Mouse (Mus musculus): ENCODE measurements at regions not wholly inside any gene's neighbourhood (a gene's known extent, or its start where the extent isn't known, plus 50 kb on each side); places are given as distances from the start of the nearest gene placed in this dataset.

GRCm38 (mm10) chr4:4971800-4972319 is 178.7 kb upstream of the Impad1 start:
- WGBS = 59% methylated on average over 2 of the region's 2 CpGs
- Histone ChIP-seq H3K9ac (replicated peaks; ENCODE audit: low read length, poor library complexity, severe bottlenecking) (no peak overlapping the region), H3K27ac (ENCODE audit: low read depth, low read length) (no peak overlapping the region), H3K4me1 (ENCODE audit: insufficient read depth, low read length) (no peaks in the 10 kb centered on the region), H3K4me2 (ENCODE audit: low read depth, low read length, poor library complexity, severe bottlenecking) (no peak overlapping the region), H3K9me3 (ENCODE audit: low read length) (no peaks in the 10 kb centered on the region), H3K27me3 (ENCODE audit: insufficient read depth, low read length) (no peaks in the 10 kb centered on the region), H3K36me3 (ENCODE audit: insufficient read depth, low read length) (no peaks in the 10 kb centered on the region), H3K4me3 (ENCODE audit: low read depth, low read length) (no peak overlapping the region)
- ATAC-seq (ENCODE audit: low FRiP score) = no peak
- peak; percentile 21 for DNase-seq (ENCODE audit: low spot score)
- TF ChIP-seq CTCF (IDR thresholded peaks at IDR 0.05) = no peak

- Histone ChIP-seq H3K9ac (replicated peaks; ENCODE audit: low read length, poor library complexity, severe bottlenecking) (no peak overlapping the region), H3K4me1 (ENCODE audit: insufficient read depth, low read length) (no peaks in the 10 kb centered on the region), H3K27ac (ENCODE audit: low read depth, low read length) (no peak overlapping the region), H3K4me3 (ENCODE audit: low read depth, low read length) (no peak overlapping the region), H3K4me2 (ENCODE audit: low read depth, low read length, poor library complexity, severe bottlenecking) (no peak overlapping the region), H3K27me3 (ENCODE audit: insufficient read depth, low read length) (no peaks in the 10 kb centered on the region), H3K36me3 (ENCODE audit: insufficient read depth, low read length) (no peaks in the 10 kb centered on the region), H3K9me3 (ENCODE audit: low read length) (no peaks in the 10 kb centered on the region)
- 34% methylated on average over 1 of the region's 1 CpGs for WGBS
- TF ChIP-seq CTCF (IDR thresholded peaks at IDR 0.05) = no peak
- peak; percentile 4 for DNase-seq (ENCODE audit: low spot score)
- no peak for ATAC-seq (ENCODE audit: low FRiP score)
Observed at GRCm38 (mm10) chr4:4948956-4949355, 155.8 kb upstream of the Impad1 start.

- ATAC-seq (ENCODE audit: low FRiP score) = no peak
- Histone ChIP-seq H3K27me3 (ENCODE audit: insufficient read depth, low read length) (no peaks in the 10 kb centered on the region), H3K27ac (ENCODE audit: low read depth, low read length) (no peak overlapping the region), H3K4me2 (ENCODE audit: low read depth, low read length, poor library complexity, severe bottlenecking) (no peak overlapping the region), H3K9me3 (ENCODE audit: low read length) (no peaks in the 10 kb centered on the region), H3K4me3 (ENCODE audit: low read depth, low read length) (no peak overlapping the region), H3K36me3 (ENCODE audit: insufficient read depth, low read length) (no peaks in the 10 kb centered on the region), H3K9ac (replicated peaks; ENCODE audit: low read length, poor library complexity, severe bottlenecking) (no peak overlapping the region), H3K4me1 (ENCODE audit: insufficient read depth, low read length) (no peaks in the 10 kb centered on the region)
- TF ChIP-seq CTCF (IDR thresholded peaks at IDR 0.05) = no peak
- DNase-seq (ENCODE audit: low spot score) = no peak
Observed at GRCm38 (mm10) chr4:4944498-4944897, 151.3 kb upstream of the Impad1 start.

GRCm38 (mm10) chr4:4925741-4926140 is 132.6 kb upstream of the Impad1 start:
- Histone ChIP-seq H3K4me3 (ENCODE audit: low read depth, low read length) (no peak overlapping the region), H3K9me3 (ENCODE audit: low read length) (no peaks in the 10 kb centered on the region), H3K4me1 (ENCODE audit: insufficient read depth, low read length) (no peaks in the 10 kb centered on the region), H3K36me3 (ENCODE audit: insufficient read depth, low read length) (no peaks in the 10 kb centered on the region), H3K4me2 (ENCODE audit: low read depth, low read length, poor library complexity, severe bottlenecking) (no peak overlapping the region), H3K27ac (ENCODE audit: low read depth, low read length) (no peak overlapping the region), H3K27me3 (ENCODE audit: insufficient read depth, low read length) (no peaks in the 10 kb centered on the region), H3K9ac (replicated peaks; ENCODE audit: low read length, poor library complexity, severe bottlenecking) (no peak overlapping the region)
- TF ChIP-seq CTCF (IDR thresholded peaks at IDR 0.05) = no peak
- DNase-seq (ENCODE audit: low spot score) (no peak), ATAC-seq (ENCODE audit: low FRiP score) (no peak)

GRCm38 (mm10) chr4:4920256-4920655 is 127.1 kb upstream of the Impad1 start:
- no peaks in the 10 kb centered on the region for H3K36me3 ChIP-seq (ENCODE audit: insufficient read depth, low read length)
- no peaks in the 10 kb centered on the region for H3K9me3 ChIP-seq (ENCODE audit: low read length)
- DNase-seq (ENCODE audit: low spot score) (no peak), ATAC-seq (ENCODE audit: low FRiP score) (no peak)
- no peak for TF ChIP-seq CTCF (IDR thresholded peaks at IDR 0.05)
- no peak overlapping the region for H3K4me3 ChIP-seq (ENCODE audit: low read depth, low read length)
- 89% methylated on average over 1 of the region's 1 CpGs for WGBS
- no peak overlapping the region for H3K4me2 ChIP-seq (ENCODE audit: low read depth, low read length, poor library complexity, severe bottlenecking)
- no peak overlapping the region for H3K27ac ChIP-seq (ENCODE audit: low read depth, low read length)
- H3K9ac ChIP-seq (replicated peaks; ENCODE audit: low read length, poor library complexity, severe bottlenecking) = no peak overlapping the region
- H3K27me3 ChIP-seq (ENCODE audit: insufficient read depth, low read length) = no peaks in the 10 kb centered on the region
- no peaks in the 10 kb centered on the region for H3K4me1 ChIP-seq (ENCODE audit: insufficient read depth, low read length)

GRCm38 (mm10) chr4:4875257-4875656 is 82.1 kb upstream of the Impad1 start:
- no peak for ATAC-seq (ENCODE audit: low FRiP score)
- no peaks in the 10 kb centered on the region for H3K27me3 ChIP-seq (ENCODE audit: insufficient read depth, low read length)
- no peaks in the 10 kb centered on the region for H3K36me3 ChIP-seq (ENCODE audit: insufficient read depth, low read length)
- no peaks in the 10 kb centered on the region for H3K4me1 ChIP-seq (ENCODE audit: insufficient read depth, low read length)
- no peak overlapping the region for H3K4me2 ChIP-seq (ENCODE audit: low read depth, low read length, poor library complexity, severe bottlenecking)
- no peak overlapping the region for H3K4me3 ChIP-seq (ENCODE audit: low read depth, low read length)
- peak; percentile 34; the same call in 1 of the 2 replicates for TF ChIP-seq CTCF (IDR thresholded peaks at IDR 0.05)
- peak; percentile 47 for DNase-seq (ENCODE audit: low spot score)
- H3K27ac ChIP-seq (ENCODE audit: low read depth, low read length) = no peak overlapping the region
- H3K9ac ChIP-seq (replicated peaks; ENCODE audit: low read length, poor library complexity, severe bottlenecking) = no peak overlapping the region
- H3K9me3 ChIP-seq (ENCODE audit: low read length) = no peaks in the 10 kb centered on the region

All from midbrain, postnatal 0 days (tissue).